Mouse (Mus musculus): ENCODE results near the gene Zfp13. TPM values are rescaled to one million over a fixed set of nuclear protein-coding genes. Genes with fewer than 3 reads are reported as not detected.
A peak's percentile ranks its signal among the peaks of the same experiment; 100 is the strongest.
"Not testable (repeated sequence)": the region's sequence is repeated elsewhere in the genome, so short reads cannot be mapped to it uniquely, and the experiment has no call there.

Gene Zfp13
- polyA plus RNA-seq, 1 experiment from 2014 or later: 6.7 TPM

- no peak overlapping the region for H3K4me3 ChIP-seq
- WGBS: 47% methylated on average over 3 of the region's 3 CpGs
- H3K9ac ChIP-seq: no peak overlapping the region
- no peak overlapping the region for H3K4me2 ChIP-seq
- ATAC-seq (replicated peaks; ENCODE audit: insufficient number of reproducible peaks, insufficient read depth, low FRiP score, low read depth): no peak
- H3K4me1 ChIP-seq (replicated peaks): peaks cover 20% of the 10 kb centered on the region
- H3K36me3 ChIP-seq: no peaks in the 10 kb centered on the region
- H3K9me3 ChIP-seq (replicated peaks): no peaks in the 10 kb centered on the region
- H3K27me3 ChIP-seq: peaks cover 41% of the 10 kb centered on the region
- H3K27ac ChIP-seq: no peak overlapping the region
These were observed 59.2 kb downstream of the Zfp13 start for GRCm38 (mm10) chr17:23540106-23540505.

GRCm38 (mm10) chr17:23539608-23540007 is 59.7 kb downstream of the Zfp13 start:
- no peak for ATAC-seq (replicated peaks; ENCODE audit: insufficient number of reproducible peaks, insufficient read depth, low FRiP score, low read depth)
- H3K27ac ChIP-seq: no peak overlapping the region
- no peaks in the 10 kb centered on the region for H3K9me3 ChIP-seq (replicated peaks)
- no peak overlapping the region for H3K4me2 ChIP-seq
- peaks cover 41% of the 10 kb centered on the region for H3K27me3 ChIP-seq
- H3K36me3 ChIP-seq: no peaks in the 10 kb centered on the region
- WGBS: 88% methylated on average over 5 of the region's 5 CpGs
- H3K9ac ChIP-seq: no peak overlapping the region
- no peak overlapping the region for H3K4me3 ChIP-seq
- peaks cover 23% of the 10 kb centered on the region for H3K4me1 ChIP-seq (replicated peaks)

GRCm38 (mm10) chr17:23538299-23539015 is 60.8 kb downstream of the Zfp13 start:
- H3K27me3 ChIP-seq: peaks cover 46% of the 10 kb centered on the region
- H3K36me3 ChIP-seq: no peaks in the 10 kb centered on the region
- H3K4me3 ChIP-seq: peak overlapping the region; percentile 42
- H3K9me3 ChIP-seq (replicated peaks): no peaks in the 10 kb centered on the region
- H3K9ac ChIP-seq: no peak overlapping the region
- peaks cover 26% of the 10 kb centered on the region for H3K4me1 ChIP-seq (replicated peaks)
- H3K27ac ChIP-seq: no peak overlapping the region
- no peak for ATAC-seq (replicated peaks; ENCODE audit: insufficient number of reproducible peaks, insufficient read depth, low FRiP score, low read depth)
- WGBS: 11% methylated on average over 21 of the region's 21 CpGs
- peak overlapping the region; percentile 69 for H3K4me2 ChIP-seq

- 3% methylated on average over 27 of the region's 27 CpGs for WGBS
- Histone ChIP-seq H3K27me3 (peaks cover 46% of the 10 kb centered on the region), H3K9ac (no peak overlapping the region), H3K9me3 (replicated peaks) (no peaks in the 10 kb centered on the region), H3K27ac (no peak overlapping the region), H3K36me3 (no peaks in the 10 kb centered on the region), H3K4me1 (replicated peaks) (peaks cover 25% of the 10 kb centered on the region), H3K4me2 (peak overlapping the region; percentile 69), H3K4me3 (peak overlapping the region; percentile 42)
- ATAC-seq (replicated peaks; ENCODE audit: insufficient number of reproducible peaks, insufficient read depth, low FRiP score, low read depth): no peak
These were observed 61.6 kb downstream of the Zfp13 start for GRCm38 (mm10) chr17:23537554-23538255.

GRCm38 (mm10) chr17:23535046-23535788 is 64.1 kb downstream of the Zfp13 start:
- peaks cover 19% of the 10 kb centered on the region for H3K4me1 ChIP-seq (replicated peaks)
- H3K9ac ChIP-seq; H3K27ac ChIP-seq; H3K36me3 ChIP-seq; ATAC-seq (replicated peaks; ENCODE audit: insufficient number of reproducible peaks, insufficient read depth, low FRiP score, low read depth); H3K9me3 ChIP-seq (replicated peaks): not testable (repeated sequence)
- H3K27me3 ChIP-seq: peaks cover 37% of the 10 kb centered on the region
- WGBS: 2% methylated on average over 17 of the region's 29 CpGs
- peak overlapping the region; percentile 24; the same call in 1 of the 2 replicates for H3K4me3 ChIP-seq
- H3K4me2 ChIP-seq: peak overlapping the region; percentile 48

GRCm38 (mm10) chr17:23533591-23534490 is 65.4 kb downstream of the Zfp13 start:
- not testable (repeated sequence) for H3K9ac ChIP-seq; H3K27ac ChIP-seq; ATAC-seq (replicated peaks; ENCODE audit: insufficient number of reproducible peaks, insufficient read depth, low FRiP score, low read depth); H3K36me3 ChIP-seq; H3K9me3 ChIP-seq (replicated peaks)
- Histone ChIP-seq H3K4me1 (replicated peaks) (peaks cover 19% of the 10 kb centered on the region), H3K4me2 (peak overlapping the region; percentile 37), H3K27me3 (peaks cover 25% of the 10 kb centered on the region), H3K4me3 (0 out of 2 replicates have a peak overlapping the region, but pooled peaks have one; percentile 8)
- WGBS: 7% methylated on average over 11 of the region's 23 CpGs

- H3K27ac ChIP-seq; H3K4me2 ChIP-seq; ATAC-seq (replicated peaks; ENCODE audit: insufficient number of reproducible peaks, insufficient read depth, low FRiP score, low read depth); H3K27me3 ChIP-seq; H3K9ac ChIP-seq; H3K4me3 ChIP-seq; H3K36me3 ChIP-seq; H3K4me1 ChIP-seq (replicated peaks); H3K9me3 ChIP-seq (replicated peaks): not testable (repeated sequence)
- WGBS: 33% methylated on average over 1 of the region's 1 CpGs
These were observed 67.9 kb downstream of the Zfp13 start for GRCm38 (mm10) chr17:23531408-23531807.

Other genes starting within 250 kb of the Zfp13 start
- not detected in 2 replicates for gene Vmn2r116, start 214.9 kb downstream of the Zfp13 start, polyA plus RNA-seq (2015; fragmentation: Nextera tagmentation; extraction: Ambion mirVana)
- gene Vmn2r117, start 119.8 kb downstream of the Zfp13 start, polyA plus RNA-seq (2015; fragmentation: Nextera tagmentation; extraction: Ambion mirVana): not detected in 2 replicates
- gene Zfp213, start 35.2 kb downstream of the Zfp13 start, polyA plus RNA-seq (2015; fragmentation: Nextera tagmentation; extraction: Ambion mirVana): 10.9 and 14.4 TPM in 2 replicates
- gene Zscan10, start 1.4 kb upstream of the Zfp13 start, polyA plus RNA-seq (2015; fragmentation: Nextera tagmentation; extraction: Ambion mirVana): 0.06 TPM in 1 of 2 replicates, not detected in the other
- 0.38 and 0.48 TPM in 2 replicates for gene Mmp25, start 45.8 kb upstream of the Zfp13 start, polyA plus RNA-seq (2015; fragmentation: Nextera tagmentation; extraction: Ambion mirVana)
- 0.35 and 0.39 TPM in 2 replicates for gene Bicdl2, start 61.0 kb upstream of the Zfp13 start, polyA plus RNA-seq (2015; fragmentation: Nextera tagmentation; extraction: Ambion mirVana)
- 226 and 282 TPM in 2 replicates for gene Hcfc1r1, start 74.1 kb upstream of the Zfp13 start, polyA plus RNA-seq (2015; fragmentation: Nextera tagmentation; extraction: Ambion mirVana)
- gene Thoc6, start 74.4 kb upstream of the Zfp13 start, polyA plus RNA-seq (2015; fragmentation: Nextera tagmentation; extraction: Ambion mirVana): 29.4 and 36.8 TPM in 2 replicates
- gene Tnfrsf12a, start 78.0 kb upstream of the Zfp13 start, polyA plus RNA-seq (2015; fragmentation: Nextera tagmentation; extraction: Ambion mirVana): 107 and 116 TPM in 2 replicates
- 4.5 and 12.9 TPM in 2 replicates for gene Cldn6, start 79.8 kb upstream of the Zfp13 start, polyA plus RNA-seq (2015; fragmentation: Nextera tagmentation; extraction: Ambion mirVana)
- 0.09 and 0.68 TPM in 2 replicates for gene Cldn9, start 84.5 kb upstream of the Zfp13 start, polyA plus RNA-seq (2015; fragmentation: Nextera tagmentation; extraction: Ambion mirVana)
- gene 1520401A03Rik, start 123.3 kb upstream of the Zfp13 start, polyA plus RNA-seq (2015; fragmentation: Nextera tagmentation; extraction: Ambion mirVana): not detected in 2 replicates
- gene Pkmyt1, start 126.8 kb upstream of the Zfp13 start, polyA plus RNA-seq (2015; fragmentation: Nextera tagmentation; extraction: Ambion mirVana): 22.4 and 37.6 TPM in 2 replicates
- gene Paqr4, start 141.4 kb upstream of the Zfp13 start, polyA plus RNA-seq (2015; fragmentation: Nextera tagmentation; extraction: Ambion mirVana): 13.5 and 18.7 TPM in 2 replicates
- gene Kremen2, start 146.3 kb upstream of the Zfp13 start, polyA plus RNA-seq (2015; fragmentation: Nextera tagmentation; extraction: Ambion mirVana): 0.28 and 3.3 TPM in 2 replicates
- gene Flywch1, start 172.1 kb upstream of the Zfp13 start, polyA plus RNA-seq (2015; fragmentation: Nextera tagmentation; extraction: Ambion mirVana): 36.5 and 47.5 TPM in 2 replicates
- gene Flywch2, start 186.6 kb upstream of the Zfp13 start, polyA plus RNA-seq (2015; fragmentation: Nextera tagmentation; extraction: Ambion mirVana): 4.8 and 9.1 TPM in 2 replicates
- gene Srrm2, start 191.0 kb upstream of the Zfp13 start, polyA plus RNA-seq (2015; fragmentation: Nextera tagmentation; extraction: Ambion mirVana): 315 and 320 TPM in 2 replicates
- gene Elob, start 229.6 kb upstream of the Zfp13 start, polyA plus RNA-seq (2015; fragmentation: Nextera tagmentation; extraction: Ambion mirVana): 782 and 921 TPM in 2 replicates
- gene Prss33, start 236.6 kb upstream of the Zfp13 start, polyA plus RNA-seq (2015; fragmentation: Nextera tagmentation; extraction: Ambion mirVana): 0.13 TPM in 1 of 2 replicates, not detected in the other
- gene Prss32, start 244.4 kb upstream of the Zfp13 start, polyA plus RNA-seq (2015; fragmentation: Nextera tagmentation; extraction: Ambion mirVana): not detected in 2 replicates
- gene Prss41, start 244.7 kb upstream of the Zfp13 start, polyA plus RNA-seq (2015; fragmentation: Nextera tagmentation; extraction: Ambion mirVana): 0.06 and 0.33 TPM in 2 replicates